Mouse (Mus musculus): ENCODE measurements at regions not wholly inside any gene's neighbourhood (a gene's known extent, or its start where the extent isn't known, plus 50 kb on each side); places are given as distances from the start of the nearest gene placed in this dataset.
A peak's percentile ranks its signal among the peaks of the same experiment; 100 is the strongest.

DNA sequence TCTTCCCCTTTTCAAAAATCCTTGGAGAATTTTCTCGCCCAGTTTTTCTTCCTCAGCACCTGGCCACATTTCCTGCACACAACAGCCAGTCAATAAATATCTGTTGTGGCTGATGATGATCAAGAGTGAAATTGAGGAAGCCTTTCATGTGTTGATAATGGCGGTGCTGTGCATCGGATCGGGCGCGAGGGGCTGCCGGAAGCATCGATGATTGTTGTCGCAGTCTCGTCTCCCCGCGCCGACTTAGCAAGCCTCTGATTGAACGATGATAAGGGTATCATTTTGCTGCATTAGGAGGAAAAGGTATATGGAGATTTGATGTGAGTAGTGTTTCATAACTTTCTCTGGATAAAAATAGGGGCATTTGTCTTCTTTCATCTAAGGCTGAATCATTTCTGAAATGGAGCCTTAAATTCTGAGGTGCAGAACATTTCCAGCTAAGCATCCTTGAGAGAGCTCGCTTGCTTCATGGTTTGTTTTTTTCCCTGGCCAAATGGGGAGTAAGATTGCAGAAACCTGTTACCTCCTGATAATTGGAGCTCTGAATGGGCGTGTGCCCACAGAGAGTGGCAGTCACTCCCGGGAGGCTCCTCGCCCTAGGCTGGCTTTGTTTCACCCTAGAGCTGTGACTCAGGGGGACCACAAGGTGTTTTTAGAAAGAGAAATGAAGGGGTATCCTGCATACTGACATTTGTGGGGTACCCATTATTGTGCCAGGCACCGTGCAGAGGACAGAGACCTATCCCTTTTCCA is 94.8 kb upstream of the Podxl start:
- DNase-seq (ENCODE audit: low read depth), result no peak

DNA sequence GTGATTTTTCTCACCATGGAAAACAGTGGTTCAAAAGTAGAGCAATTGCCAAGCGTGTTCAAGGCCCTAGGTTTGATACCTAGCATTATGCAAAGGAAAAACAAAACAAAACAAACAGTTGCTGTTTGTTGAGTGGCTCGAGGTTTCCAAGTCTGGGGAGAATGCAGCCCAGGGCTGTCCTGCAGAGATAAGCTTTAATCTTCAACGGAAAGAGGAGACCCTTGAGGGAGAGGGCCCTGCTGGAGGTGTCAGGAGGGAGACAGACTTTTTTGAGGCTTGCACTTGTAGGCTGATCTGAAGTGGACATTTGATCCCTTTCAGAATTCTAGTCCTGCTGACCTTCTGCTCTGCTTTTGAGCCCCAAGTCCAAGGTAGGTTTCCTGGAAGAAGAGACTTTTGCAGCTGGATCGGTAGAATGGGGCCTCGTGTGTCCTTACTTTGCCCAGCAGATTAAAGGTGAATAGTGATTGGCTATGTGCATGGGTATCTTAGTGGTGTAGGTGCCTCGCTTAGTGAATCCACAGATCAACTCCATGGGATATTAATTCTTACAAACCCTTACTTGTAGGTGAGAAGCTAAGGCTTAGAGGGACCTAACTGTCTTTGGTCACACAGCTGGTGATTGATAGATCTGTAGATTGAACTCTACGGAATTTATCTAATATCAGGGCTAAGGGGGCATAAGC is 87.2 kb upstream of the Podxl start:
- no peak for DNase-seq (ENCODE audit: low read depth)

DNA sequence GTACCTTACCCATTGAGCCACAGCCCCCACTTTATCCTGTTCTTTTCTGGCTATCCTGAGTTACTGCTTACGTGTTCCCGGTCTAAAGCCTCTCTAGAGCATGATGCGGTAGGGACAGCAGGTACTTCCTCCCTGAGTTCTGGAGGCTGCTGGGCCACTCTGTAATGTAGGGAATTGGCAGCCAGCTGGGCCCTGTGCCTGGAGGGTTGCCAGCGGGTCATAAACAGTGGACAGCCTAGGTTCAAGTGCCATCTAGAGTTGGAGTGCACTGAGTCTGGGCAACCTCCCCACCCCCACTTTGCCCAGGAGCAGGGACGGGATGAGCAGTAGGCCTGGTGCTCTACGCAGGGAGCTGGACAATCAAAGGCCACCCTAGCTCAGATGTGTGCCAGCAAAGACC is 81.5 kb upstream of the Podxl start:
- DNase-seq (ENCODE audit: low read depth), result no peak

- no peak for DNase-seq (ENCODE audit: low read depth)
Observed at GRCm38 (mm10) chr6:31644504-31644903, 80.7 kb upstream of the Podxl start.

DNA sequence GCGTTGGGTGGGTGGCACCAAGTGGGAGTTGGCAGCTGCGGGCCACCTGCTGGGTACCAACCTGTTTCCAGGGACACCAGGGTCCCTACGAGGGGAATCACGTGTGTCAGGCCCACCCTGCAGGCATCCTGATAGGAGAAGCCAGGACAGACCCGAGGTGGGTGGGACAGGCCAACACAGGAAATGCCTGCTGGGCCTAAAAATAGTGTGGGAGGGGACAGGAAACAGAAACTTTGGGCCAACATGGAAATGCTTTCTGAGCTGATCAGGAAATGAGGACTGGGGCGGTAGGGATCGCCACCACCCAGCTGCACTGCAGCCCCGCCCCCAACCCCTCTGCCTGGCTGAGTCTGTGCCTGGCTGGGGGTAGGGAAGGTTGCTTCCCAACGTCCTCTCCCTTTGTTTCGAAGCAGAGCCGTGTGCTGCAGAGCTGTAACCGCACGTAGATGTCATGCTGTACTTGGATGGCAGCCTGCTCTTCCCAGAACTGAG is 78.7 kb upstream of the Podxl start:
- DNase-seq (ENCODE audit: low read depth), result no peak

DNA sequence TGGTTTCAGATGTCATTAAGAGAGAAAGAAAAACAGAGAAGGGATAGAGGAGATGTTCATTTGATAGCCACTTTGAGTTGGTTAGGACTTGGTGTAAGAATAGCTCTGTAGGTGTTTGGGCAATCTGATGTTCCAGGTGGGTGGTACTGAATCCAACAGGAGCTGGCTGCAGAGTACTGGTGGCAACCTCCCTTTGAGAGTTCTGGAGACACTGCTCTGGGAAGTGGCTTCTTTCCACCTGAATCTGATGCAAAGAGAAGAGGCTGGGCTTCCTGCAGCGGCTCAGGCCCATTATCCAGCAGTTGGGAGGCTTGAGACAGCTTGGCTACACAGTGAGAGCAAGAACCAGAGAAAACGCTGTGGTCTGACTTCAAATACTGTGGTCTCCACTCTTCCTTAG is 77.0 kb upstream of the Podxl start:
- DNase-seq (ENCODE audit: low read depth), result no peak

- DNase-seq (ENCODE audit: low read depth), result peak; percentile 10
Observed at GRCm38 (mm10) chr6:31639460-31639859, 75.7 kb upstream of the Podxl start.

GRCm38 (mm10) chr6:31638434-31639220 is 74.8 kb upstream of the Podxl start:
- DNase-seq (ENCODE audit: low read depth), result no peak

DNA sequence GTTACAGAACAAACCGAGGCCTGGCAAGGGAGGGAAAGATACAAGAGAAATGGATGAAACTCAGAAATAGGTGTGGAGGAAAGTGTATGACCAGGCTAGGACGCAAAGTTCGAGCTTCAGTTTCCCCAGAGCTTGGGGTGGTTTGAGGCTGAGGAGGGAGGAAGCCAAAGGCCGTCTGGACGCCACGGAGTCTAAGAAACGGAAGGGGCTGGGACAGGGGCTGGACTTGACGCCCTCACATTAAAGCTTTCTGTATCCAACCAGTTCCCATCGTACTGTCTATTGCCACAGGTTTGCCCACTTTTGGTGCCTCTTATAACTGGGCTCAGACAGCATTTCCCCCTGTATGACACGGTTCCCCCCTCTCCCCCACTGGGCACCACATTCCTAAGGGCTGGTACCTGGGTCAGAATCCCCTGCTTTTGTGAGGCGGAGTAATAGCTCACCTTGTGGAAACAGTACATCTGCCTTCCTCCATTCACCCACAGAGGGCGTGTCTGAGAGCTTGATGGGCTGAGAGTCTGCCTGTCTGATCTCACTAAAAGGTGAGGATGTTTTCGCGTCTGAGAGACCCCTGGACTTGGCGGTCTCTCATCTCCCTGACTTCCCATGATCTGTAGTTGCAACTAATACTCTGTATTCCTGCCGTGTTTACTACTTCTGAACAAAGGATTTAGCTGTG is 73.7 kb upstream of the Podxl start:
- no peak for DNase-seq (ENCODE audit: low read depth)

GRCm38 (mm10) chr6:31636954-31637353 is 73.2 kb upstream of the Podxl start:
- no peak for DNase-seq (ENCODE audit: low read depth)

- DNase-seq (ENCODE audit: low read depth), result no peak
Observed at GRCm38 (mm10) chr6:31632485-31632884, 68.7 kb upstream of the Podxl start.

- DNase-seq (ENCODE audit: low read depth), result no peak
Observed at GRCm38 (mm10) chr6:31630009-31630408, 66.2 kb upstream of the Podxl start.

DNA sequence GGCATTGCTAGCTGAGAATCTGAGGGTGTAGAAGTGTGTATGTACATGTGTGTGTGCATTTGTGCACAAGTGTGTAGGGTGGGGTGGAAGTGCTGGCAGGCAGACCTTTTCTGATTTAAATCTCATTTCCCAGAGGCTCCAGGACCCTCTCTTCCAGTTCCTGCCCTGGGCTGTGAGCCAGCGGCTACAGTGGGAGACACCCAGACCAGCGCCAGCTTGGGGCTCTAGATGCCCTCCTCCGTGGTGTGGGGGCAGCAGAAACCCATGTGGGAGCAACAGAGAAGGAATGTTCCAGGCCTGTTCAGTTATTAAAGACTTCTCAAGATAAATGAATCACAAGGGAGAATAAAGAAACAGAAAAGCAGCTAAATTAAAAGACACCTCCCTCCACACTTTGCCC is 64.1 kb upstream of the Podxl start:
- no peak for DNase-seq (ENCODE audit: low read depth)

DNA sequence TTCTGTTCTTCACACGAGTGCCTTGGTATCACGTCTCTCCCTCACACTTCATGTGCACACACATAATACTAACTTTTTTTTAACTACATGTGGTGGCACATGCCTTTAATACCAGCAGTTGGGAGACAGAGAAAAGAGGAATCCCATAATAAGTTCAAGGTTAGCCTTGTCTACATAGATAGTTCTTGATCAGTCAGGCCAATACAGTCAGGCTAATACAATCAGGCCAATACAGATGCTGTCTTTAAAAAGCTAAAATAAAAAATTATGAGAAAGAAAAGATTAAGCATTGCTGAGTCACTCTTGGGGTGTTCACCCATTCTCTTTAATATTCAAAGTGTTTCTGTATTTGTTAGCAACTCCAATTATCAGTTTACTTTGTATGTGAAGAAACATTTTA is 61.3 kb upstream of the Podxl start:
- DNase-seq (ENCODE audit: low read depth), result no peak

- no peak for DNase-seq (ENCODE audit: low read depth)
Observed at GRCm38 (mm10) chr6:31624374-31624773, 60.6 kb upstream of the Podxl start.

- no peak for DNase-seq (ENCODE audit: low read depth)
Observed at GRCm38 (mm10) chr6:31621023-31621422, 57.2 kb upstream of the Podxl start.

DNA sequence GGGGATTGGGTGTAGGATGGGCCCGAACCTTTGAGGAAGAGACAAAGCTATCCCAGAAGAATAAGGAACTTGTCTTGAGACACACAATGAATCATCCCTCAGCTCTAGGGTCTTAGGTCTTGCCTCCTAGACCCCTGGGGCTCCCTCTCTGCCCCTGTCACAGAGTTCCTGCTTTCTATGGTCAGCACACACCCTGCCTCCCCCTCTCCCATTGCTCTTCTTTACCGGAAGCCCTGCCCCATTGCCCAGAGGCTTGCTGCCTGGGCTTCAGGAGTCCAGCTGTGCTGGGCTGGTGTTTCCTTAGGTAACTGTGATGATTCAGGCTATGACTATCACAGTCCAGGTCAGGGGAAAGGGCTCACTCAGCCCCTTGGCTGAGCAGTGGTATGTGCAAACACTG is 55.1 kb upstream of the Podxl start:
- DNase-seq (ENCODE audit: low read depth), result no peak

- DNase-seq (ENCODE audit: low read depth), result no peak
Observed at GRCm38 (mm10) chr6:31617341-31617740, 53.6 kb upstream of the Podxl start.

DNA sequence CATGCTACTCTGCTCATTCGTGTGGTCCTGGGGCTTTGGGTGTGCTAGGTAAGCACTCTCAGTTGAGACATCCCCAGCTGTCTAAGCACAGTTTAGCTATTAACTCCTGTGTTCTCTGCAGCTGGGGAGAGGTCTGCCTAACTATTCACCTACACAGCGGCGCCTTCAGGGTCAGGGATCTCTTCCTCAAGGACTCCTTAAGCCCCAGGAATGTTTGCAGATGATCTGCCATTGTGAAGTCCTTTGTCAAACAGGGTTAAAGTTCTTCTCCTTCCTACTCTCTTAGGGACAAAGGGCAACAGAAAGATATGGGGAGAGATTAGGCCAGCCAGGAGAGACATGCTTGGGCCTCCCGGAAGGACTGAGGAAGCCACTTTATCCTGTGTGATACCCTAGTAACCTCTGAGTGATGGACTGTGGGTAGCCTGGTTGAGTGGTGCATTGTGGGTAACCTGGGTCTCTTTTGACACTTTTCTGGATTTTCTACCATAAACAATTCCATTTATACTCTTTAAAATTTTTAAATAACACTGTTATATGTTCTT is 51.7 kb upstream of the Podxl start:
- no peak for DNase-seq (ENCODE audit: low read depth)

DNA sequence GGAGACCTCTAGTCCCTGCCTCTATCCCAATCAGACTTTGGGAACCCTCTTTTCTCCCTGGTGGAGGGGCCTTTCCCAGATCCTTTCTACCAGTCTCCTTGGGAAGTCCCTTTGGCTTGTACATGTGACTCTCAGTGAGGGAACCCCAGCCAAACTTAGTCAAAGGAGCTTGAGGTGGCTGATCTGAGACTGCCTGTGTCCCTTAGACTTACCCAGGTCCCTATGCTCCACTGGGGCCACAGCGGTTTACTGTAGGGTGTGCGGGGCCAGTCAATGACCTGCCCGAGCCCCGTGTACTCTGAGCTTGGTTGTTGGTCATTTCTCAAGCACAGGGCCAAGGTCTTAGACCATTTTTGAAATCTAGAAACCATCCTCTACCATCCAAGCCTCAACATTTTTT is 50.8 kb upstream of the Podxl start:
- DNase-seq (ENCODE audit: low read depth), result no peak

DNA sequence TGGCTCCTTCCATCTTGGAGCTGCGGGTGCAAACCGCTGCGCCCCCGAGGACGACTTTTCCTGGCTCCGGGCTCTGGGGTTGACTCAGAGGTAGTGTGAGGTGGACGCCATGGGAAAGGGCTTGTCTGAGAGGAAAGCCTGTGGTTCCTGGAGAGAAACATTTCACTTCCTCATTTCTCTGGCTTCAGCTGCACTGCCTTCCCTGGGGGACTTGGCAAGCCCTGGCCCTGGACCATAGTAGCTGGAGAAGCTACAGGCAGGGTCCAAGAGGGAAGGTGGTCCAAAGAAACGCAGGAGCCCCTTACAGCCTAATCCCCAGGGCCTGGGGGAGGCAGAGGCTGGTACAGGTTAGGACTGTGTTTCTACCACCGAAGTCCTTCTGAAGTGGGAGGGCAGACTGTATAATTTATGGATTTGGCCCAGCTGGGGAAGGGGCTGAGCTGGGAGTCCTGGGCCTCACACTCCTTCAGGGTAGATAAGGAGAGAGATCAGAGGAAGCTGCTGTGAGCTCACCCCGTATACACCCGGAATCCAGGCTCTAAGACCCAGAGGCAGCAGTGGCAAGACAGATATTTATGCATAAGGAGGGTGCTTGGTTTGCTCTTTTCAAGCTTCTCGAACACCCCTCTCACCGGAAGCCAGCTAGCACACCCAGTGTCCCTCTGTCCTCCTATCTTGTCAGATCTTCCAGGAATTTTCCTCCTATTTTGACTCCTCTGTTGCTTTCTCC is 50.0 kb upstream of the Podxl start:
- no peak for DNase-seq (ENCODE audit: low read depth)
